Mouse (Mus musculus): ENCODE measurements at regions not wholly inside any gene's neighbourhood (a gene's known extent, or its start where the extent isn't known, plus 50 kb on each side); places are given as distances from the start of the nearest gene placed in this dataset.
"Not testable (repeated sequence)": the region's sequence is repeated elsewhere in the genome, so short reads cannot be mapped to it uniquely, and the experiment has no call there.

DNA sequence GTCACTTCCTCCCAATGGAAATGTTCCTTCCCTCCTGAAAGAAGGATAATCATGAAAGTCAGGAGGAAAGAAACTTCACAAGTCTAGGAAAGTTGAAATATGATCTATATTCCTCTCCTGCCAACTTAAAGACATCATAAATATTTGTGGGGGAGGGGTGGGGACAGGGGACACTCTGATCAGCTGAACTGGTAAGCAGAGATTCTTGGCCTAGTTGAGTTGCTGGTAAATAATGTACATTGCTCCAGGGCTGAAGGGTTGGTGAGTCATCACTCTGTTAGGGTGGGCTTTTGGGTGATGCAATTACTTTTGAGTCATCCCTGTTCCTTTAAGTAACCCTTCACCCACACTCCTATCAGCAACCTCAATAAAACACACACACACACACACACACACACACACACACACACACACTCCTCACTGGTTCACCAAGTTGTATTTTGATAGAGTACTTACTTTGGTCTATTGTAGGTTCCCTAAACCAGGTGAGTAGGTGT lies 56.0 kb downstream of the Ccdc71l start:
- DNase-seq (ENCODE audit: low spot score): no peak

DNA sequence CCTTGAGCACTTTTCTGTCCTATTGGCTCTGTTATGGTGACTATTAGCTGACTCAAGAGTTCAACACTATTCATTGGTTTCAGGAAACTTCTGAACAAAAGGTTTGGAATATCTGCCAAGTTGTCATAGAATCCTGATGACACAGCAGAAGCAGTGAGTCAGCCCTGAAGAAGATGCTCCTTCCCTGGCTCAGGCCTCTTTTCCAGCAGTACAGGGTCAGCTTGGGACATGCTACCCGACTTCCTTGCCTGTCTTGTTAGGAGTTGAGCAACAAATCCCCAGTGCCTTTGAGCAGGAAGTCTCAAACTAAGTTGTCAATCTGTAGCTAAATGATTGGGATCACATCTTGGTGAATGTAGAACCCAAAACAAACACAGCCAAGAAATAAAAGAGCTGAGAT lies 56.6 kb downstream of the Ccdc71l start:
- no peak for DNase-seq (ENCODE audit: low spot score)

DNA sequence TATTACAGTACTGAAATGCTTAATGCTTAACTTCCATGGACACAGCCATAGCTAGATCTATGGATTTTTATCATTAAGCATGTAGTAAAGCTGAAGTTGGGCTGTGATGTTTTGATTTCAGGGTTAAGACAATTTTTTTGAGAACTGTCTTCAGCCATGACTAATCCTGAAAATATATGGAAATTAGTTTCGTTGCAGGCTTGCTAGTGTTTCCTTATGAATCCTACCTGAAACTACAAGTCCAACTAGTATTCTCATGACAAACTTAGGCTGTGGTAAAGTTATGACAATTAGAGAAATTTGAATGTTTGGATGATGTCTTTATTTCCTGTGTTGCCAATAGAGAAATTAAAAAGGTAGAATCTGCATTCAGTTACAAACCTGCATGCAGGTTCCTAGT lies 59.7 kb downstream of the Ccdc71l start:
- DNase-seq (ENCODE audit: low spot score): no peak

DNA sequence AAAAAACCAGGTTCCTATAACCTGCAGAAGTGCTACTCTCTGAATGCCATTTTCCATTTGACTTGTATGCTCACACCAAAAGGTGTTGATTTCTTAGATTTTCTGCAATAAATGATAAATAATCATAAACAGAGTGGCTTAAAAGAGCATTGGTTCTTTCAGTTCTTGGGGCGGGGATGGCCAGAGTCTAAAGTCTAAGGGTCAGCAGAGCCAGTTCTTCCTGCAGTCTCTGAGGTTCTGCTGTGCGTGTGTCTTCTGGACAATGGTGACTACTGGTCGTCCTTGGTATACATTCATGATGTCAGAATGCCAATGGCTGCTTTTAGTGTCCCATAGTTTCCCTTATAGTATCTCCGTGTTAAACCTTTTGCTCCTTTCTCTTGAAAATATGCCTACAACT lies 66.3 kb downstream of the Ccdc71l start:
- DNase-seq (ENCODE audit: low spot score): no peak

DNA sequence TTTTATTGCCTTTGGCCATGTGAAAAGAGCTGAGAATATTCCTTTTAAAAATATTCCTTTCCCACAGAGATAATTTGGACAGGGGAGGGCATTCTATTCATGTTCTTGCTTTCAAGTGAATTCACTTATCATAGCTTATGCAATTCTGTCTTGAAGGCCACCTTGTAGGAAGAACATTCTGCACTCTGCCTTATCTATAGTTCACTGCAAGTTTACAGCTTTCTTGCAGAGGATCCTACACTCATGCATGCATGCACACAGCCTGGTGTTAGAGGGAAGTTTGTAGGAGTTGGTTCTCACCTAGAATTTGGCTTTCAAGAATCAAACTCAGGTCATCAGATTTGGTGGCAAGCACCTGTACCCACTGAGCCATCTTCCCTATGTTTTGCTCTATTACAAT lies 67.4 kb downstream of the Ccdc71l start:
- no peak for DNase-seq (ENCODE audit: low spot score)

DNA sequence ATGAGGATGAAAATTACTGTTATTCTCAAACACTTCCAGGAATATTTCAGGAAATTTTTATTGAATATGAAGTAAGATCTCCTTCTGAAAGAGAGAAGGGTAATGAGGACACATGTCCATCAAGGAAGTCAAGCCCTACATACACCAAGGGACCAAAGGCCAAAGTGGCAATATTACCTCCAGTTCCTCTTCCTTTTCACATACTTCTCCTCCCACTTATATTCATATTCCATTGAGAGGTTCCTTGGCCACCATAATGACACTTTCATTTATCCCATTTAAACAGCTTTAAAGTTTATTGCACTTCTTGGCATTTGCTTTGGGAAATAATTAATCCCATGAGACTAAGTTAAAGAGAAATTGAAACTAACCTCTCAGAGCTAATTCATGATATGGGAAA lies 70.9 kb downstream of the Ccdc71l start:
- DNase-seq (ENCODE audit: low spot score): no peak

DNA sequence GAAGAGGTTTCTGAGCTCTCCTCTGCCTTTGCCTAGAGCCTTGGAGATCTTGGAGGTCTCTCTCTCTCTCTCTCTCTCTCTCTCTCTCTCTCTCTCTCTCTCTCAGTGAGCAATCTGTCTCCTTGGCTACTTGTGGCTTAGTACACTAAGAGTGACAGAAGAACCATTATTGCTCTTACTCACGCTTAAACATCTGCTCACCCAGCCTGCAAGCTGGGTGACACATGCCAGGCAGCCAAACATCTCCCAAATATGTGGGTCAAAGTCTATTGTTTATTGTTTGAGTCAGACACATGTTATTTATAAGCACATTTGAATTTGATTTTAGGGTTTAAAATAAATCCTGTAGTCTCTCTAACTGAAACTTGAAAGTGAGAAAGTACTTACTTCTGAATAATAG lies 72.7 kb downstream of the Ccdc71l start:
- DNase-seq (ENCODE audit: low spot score): no peak

DNA sequence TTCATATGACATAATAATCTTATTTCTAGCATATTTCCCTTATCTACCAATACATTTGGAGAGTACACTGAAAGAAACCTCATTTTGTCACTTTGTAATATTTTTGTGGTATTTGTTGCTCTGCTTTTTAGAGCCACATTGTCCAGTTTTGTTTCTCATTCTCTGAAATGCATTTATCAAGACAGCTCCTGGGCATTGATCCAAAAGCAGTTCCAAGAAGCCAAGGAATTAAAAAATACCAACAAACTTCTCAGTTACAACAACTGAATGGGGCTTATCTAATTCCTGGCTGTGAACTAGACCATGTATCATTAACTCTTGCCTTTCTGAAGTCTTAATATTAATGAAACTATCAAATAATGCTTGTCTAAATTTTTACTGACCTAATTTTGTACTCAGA lies 76.3 kb downstream of the Ccdc71l start:
- no peak for DNase-seq (ENCODE audit: low spot score)

DNA sequence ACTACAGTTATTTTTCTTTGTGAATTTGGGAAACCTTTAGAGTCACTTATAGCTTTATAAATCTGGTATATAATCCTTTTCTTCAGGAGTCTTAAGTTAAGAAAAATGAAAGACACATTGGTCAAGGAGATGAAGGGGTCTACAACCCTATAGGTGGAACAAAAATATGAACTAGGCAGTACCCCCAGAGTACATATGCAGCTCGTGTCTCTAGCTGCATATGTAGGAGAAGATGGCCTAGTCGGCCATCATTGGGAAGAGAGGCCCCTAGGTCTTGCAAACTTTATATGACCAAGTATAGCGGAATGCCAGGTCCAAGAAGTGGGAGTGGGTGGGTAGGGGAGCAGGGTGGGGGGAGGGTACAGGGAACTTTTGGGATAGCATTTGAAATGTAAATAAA lies 76.7 kb downstream of the Ccdc71l start:
- not testable (repeated sequence) for DNase-seq (ENCODE audit: low spot score)

DNA sequence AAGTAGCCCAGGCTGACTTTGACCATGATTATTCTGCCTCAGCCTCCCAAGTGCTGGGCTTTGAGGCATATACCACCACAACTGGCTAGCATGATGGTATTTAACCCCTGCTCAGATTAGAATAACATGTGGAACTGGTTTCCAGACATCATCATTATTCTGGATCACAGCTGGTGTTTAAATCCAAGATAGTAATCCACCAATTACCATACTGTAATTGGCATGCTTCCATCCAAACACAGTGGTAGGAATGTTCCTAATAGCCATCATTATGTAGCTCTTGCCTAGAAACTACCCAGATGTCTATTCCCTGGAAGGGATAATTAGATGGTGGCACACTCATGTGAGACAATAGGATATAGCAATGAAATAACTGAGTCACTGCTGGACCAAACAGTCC lies 77.4 kb downstream of the Ccdc71l start:
- no peak for DNase-seq (ENCODE audit: low spot score)

DNA sequence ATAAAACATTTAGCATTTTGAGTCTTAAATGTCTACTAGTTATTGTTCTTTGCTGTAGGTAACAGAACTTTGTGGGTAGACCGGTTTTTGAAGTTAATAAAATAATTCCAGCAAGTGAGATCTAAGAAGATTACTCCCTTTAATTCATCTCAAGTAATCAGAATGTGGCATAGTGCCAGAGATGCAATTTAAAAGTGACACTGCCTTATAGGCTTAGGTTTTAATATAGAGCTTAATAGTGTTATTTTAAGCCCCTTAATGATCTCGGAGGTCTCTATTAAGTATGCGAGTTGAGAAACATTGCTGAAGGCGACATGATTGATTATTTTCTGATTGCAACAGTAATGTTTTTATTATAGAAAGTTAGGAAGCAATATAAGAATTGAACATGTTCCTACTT lies 78.3 kb downstream of the Ccdc71l start:
- DNase-seq (ENCODE audit: low spot score): no peak

DNA sequence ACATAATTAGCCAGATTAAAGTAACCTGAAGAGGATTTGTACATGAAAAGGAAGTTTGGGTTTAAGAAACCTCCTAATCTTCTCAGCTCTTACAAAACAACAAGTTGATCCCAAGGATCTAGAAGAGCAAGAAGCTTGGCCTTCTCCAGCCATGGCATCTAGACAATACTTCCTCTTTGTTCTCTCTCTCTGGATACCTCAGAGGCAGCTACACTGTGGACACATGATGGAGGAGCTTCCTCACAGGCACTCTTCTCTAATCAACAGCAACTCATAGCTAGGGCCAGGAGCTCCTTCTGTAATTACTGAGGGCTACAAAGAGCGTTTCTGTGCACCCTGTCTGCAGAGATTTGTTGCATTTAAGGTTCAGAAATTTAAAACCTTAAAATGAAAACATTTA lies 79.9 kb downstream of the Ccdc71l start:
- DNase-seq (ENCODE audit: low spot score): no peak

DNA sequence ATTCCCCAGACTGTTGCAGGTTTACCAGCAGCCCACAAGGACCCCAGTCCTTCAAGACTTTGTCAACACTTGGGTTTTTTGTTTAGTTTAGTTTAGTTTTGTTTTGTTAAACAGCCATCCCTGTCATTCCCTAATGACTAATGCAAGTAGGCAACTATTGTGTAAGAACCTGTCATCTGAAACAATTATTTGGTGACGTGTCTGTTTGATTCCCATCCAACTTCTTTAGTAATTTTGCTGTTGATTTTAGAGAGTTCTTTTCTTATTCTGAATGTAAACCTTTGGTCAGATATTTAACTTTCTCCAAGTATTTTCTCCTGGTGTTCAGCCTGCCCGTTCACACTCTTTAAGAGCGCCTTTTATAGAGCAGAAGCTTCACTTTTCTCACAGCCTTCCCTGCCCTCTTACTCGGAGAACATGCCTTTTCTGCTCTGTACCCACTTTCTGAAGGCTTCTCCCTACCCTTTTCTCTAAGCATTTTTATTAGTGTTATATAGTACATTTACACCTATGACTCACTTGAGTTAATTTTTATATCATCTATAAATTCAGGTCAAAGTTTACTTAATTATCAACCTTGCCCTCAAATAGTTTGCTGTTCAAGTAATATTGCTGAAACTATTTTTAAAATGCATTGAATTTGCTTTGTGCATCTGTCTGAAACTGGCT lies 82.0 kb downstream of the Ccdc71l start:
- DNase-seq (ENCODE audit: low spot score): no peak

DNA sequence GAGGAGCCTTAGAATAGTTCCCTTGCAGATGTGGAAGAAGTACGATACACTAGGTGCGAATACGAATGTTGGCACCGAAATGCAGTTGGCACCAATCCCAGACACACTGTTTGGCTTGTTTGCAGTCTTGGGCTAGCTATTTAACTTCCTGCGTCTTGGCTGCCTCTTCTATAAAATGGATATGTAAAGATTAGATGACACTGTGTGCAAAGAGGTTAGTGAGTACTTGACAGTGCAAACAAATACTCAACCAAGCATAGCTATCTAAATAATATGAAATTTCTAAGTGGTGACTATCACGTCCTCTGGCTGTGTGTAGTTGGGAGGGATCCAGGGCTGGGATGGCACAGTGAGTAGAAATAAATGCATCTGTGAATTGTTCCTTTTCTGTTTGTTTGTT lies 86.9 kb downstream of the Ccdc71l start:
- no peak for DNase-seq (ENCODE audit: low spot score)

DNA sequence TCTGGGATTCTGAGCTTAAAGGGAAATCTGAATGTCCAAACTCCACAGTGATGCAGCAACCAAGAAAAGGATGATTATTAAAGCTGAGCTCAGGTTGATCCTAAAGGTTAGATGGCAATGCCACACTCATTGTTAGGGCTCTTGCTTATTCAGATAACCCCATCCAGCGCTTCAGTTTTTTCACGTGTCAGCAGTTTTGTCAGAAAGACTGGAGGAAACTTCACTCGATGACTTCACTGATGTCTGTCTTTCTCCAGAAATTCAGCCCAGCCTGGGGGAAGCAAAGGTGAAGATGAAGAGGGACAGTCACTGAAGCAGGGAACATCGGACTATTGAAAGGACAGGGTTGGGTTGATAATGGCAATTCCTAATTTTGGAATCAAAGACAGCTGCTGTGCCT lies 91.4 kb downstream of the Ccdc71l start:
- DNase-seq (ENCODE audit: low spot score): no peak

DNA sequence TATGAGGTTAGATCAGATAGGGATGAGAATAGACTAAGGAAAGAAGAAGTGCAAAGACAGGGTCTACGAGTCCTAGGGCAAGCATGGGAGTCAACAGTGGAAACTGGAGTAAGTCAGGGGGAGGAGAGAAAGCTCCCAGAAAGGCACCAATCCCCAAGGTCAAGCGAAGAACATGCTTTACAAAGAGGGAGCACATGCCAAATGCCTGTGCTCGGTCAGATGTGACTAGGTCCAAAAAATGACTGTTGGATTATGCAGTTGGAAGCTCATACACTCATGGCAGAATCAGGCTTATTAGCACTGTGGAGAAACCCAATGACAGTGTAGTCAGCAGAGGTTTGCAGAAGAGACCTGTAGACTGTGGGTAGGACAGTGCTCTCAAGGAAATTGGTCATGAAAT lies 100.9 kb downstream of the Ccdc71l start:
- DNase-seq (ENCODE audit: low spot score): no peak

DNA sequence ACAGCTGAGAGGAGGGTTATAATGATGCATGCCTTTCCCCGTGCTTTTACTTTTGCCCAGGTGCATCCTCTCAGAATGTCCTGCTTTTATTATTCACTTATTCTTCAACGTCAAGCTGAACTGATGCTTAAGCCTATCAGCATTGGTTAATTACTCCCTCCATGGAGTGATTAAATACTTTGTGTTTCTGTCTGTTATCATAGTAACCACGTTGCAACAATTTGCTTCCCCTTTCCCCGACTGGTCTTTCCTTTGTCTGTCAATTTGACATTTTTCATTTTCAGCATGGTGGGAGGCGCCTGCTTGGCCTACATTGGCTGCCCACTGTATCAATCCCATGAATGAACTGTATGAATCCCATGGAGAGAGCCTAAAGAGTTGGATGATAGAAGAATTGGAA lies 101.8 kb downstream of the Ccdc71l start:
- no peak for DNase-seq (ENCODE audit: low spot score)

DNA sequence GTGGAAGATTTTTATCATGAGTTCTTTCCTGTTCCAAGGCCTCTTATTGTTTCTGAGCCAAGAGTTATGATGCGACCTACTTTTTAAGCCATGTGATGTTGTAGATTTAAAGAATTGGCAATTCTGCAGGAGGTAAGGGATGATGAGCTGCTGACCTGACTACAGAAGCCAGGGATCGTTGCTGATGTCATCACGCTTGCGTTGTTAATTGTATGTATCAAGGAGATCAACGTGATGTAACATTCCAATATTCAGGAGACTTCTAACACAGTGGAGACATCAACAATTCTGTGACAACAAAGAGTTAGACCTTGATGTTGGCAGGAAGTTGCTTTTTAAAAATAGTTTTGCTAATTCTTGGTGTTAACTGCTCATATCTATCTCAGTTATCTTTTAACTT lies 102.5 kb downstream of the Ccdc71l start:
- no peak for DNase-seq (ENCODE audit: low spot score)

DNA sequence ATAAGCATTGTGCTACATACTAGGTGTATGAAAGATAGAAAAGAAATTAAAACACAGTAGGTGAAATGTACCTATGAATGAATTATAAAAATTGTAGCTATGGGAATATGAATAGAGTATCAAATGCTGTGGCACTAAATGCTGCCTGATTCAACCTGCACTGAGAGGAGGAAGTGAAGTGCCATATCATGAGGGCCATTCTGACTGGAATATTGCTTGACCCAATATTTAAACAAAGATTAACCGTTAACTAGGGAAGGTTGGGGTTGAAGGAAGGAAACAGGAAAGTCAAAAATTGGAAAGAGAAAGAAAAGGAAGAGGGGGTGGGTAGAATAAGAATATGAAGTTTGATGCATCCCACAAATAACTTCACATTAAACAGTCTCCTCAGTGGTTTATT lies 103.8 kb downstream of the Ccdc71l start:
- DNase-seq (ENCODE audit: low spot score): no peak

DNA sequence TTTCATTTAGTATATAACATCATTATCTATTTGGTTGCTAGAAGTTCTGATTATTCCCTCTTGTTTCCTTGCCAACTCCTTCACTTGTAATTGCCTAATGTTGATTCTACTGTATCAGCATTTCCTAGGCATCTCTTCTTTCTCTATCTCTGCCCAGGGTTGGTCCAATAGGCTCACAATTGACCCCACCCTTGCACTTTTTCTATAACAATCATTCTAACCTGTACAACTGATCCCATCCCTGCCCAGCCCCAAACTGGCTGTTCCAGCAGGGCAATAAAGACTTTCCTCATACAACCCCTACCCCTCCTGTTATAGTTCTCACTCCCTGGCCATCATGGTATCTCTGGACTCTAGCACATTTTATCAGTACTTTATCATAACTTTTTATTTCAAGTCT lies 104.3 kb downstream of the Ccdc71l start:
- no peak for DNase-seq (ENCODE audit: low spot score)

DNA sequence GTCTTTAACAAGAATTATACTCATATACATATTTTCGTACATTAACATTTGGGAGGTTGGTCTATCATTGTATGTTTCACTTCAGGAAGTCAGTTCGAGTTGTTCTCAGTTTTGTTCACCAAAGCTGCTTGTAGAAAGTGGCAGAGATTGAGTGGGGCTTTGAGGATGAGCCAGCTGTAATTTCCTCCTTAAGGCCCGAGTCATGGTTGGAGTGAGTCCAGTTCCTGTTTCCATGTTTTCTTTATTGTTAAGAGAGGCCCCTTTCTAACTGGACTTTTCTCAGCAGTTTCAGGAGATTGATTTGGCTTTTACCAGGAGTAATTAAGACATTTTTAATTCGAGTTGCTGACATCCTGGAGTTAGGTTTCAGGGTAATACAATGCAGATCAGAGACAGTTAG lies 107.7 kb downstream of the Ccdc71l start:
- DNase-seq (ENCODE audit: low spot score): no peak

DNA sequence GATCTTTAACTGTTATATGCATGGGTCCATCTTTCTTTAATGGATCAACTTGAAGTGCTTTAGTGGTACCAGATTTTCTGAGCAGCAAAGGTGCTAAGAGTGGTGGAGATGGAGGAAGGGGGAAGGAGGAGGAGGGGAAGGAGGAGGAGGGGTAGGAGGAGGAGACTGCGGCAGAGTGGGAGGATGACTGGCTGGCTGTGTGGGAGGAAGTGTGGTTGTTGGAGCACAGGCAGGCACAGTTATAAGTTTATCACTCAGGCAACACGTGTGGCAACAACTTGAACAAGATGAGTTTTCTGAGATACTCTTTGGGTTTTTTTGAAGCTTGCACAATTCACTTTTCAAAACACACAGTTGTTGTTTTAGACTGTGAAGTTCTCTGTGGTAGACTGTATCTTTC lies 108.2 kb downstream of the Ccdc71l start:
- DNase-seq (ENCODE audit: low spot score): no peak

DNA sequence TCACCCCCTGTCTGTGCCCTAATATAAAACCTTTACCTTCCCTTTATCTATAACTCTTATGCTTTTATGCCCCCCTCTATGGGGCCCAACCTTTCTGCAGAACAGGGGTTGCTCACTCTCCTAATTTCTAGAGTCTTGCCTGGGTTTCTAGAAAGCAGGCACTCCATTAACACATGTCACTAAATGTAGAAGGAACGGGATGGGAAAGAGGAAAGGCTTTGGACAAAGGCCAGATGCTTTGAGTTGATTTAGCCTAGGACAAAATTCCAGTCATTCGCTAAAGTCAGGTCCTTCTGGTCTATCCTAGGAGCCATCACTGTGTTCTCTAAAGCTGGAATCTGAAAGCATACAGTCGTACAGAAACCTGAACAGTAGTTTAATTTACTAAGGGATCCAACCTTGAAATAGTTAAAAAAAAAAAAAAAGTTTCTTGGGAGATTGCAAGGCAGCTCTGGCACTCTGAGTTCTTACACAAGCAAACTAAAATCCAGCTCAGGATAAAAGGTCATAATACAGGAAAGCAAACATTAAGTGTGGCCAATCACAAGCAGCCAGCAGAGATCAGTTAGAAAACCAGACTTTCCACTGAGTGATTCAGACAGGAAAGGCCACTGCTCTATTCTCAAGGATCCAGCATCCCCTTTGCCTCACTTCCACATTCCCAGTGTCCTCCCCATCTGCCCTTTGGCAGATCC lies 109.5 kb downstream of the Ccdc71l start:
- DNase-seq (ENCODE audit: low spot score): no peak

DNA sequence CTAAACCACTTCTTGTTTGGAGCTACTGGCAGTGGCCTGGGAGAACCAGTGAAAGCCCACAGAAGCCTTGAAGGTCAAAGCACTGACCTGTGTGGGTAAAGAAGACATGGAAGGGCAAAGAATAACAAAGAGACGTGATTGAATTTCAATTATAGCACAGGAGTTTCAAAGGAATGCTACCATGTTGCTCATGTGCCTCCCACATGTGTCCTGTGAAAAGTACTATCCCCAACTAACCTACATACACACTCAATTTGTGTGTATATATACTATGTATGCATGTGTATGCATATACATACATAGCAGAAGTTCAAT lies 110.0 kb downstream of the Ccdc71l start:
- no peak for DNase-seq (ENCODE audit: low spot score)
